Mouse (Mus musculus): ENCODE measurements around the gene Patl2. TPM values are rescaled to one million over a fixed set of nuclear protein-coding genes. Genes with fewer than 3 reads are reported as not detected.

The Patl2 gene
- polyA plus RNA-seq (2014; fragmentation: Illumina TruSeq; extraction: RNeasy Lipid Tissue Mini Kit (QIAGEN cat#74804); ENCODE audit: low read depth, low replicate concordance): 0.29 TPM

GRCm38 (mm10) chr2:122186106-122186505 lies at the start of gene Patl2, which contains the start of gene Terb2:
Patl2 (minus strand) TSS chr2:122186189.
Terb2 (plus strand) TSS chr2:122186272.

GRCm38 (mm10) chr2:122234611-122235288 lies 48.8 kb upstream of the Patl2 start, which contains the start of gene Sord:
Sord (plus strand) TSS chr2:122234749.

GRCm38 (mm10) chr2:122160680-122161079 lies 25.3 kb downstream of the Patl2 start, which contains the start of gene Trim69:
Trim69 (plus strand) TSS chr2:122160700.

GRCm38 (mm10) chr2:122147508-122148241 lies 38.3 kb downstream of the Patl2 start, which contains the start of gene B2m:
B2m (plus strand) TSS chr2:122147686.

GRCm38 (mm10) chr2:122117961-122118958 lies 67.7 kb downstream of the Patl2 start, which contains the start of gene Spg11:
Spg11 (minus strand) TSS chr2:122118386.

Other genes starting within 250 kb of the Patl2 start
- 111 TPM for gene Ctdspl2, start 230.2 kb downstream of the Patl2 start, polyA plus RNA-seq (2014; fragmentation: Illumina TruSeq; extraction: RNeasy Lipid Tissue Mini Kit (QIAGEN cat#74804); ENCODE audit: low read depth, low replicate concordance)
- 7.1 TPM for gene Mageb3, start 230.1 kb downstream of the Patl2 start, polyA plus RNA-seq (2014; fragmentation: Illumina TruSeq; extraction: RNeasy Lipid Tissue Mini Kit (QIAGEN cat#74804); ENCODE audit: low read depth, low replicate concordance)
- 41.6 TPM for gene Eif3j1, start 157.6 kb downstream of the Patl2 start, polyA plus RNA-seq (2014; fragmentation: Illumina TruSeq; extraction: RNeasy Lipid Tissue Mini Kit (QIAGEN cat#74804); ENCODE audit: low read depth, low replicate concordance)
- 5.5 TPM for gene Spg11, start 67.8 kb downstream of the Patl2 start, polyA plus RNA-seq (2014; fragmentation: Illumina TruSeq; extraction: RNeasy Lipid Tissue Mini Kit (QIAGEN cat#74804); ENCODE audit: low read depth, low replicate concordance)
- 233 TPM for gene B2m, start 38.5 kb downstream of the Patl2 start, polyA plus RNA-seq (2014; fragmentation: Illumina TruSeq; extraction: RNeasy Lipid Tissue Mini Kit (QIAGEN cat#74804); ENCODE audit: low read depth, low replicate concordance)
- gene Trim69, start 25.5 kb downstream of the Patl2 start, polyA plus RNA-seq (2014; fragmentation: Illumina TruSeq; extraction: RNeasy Lipid Tissue Mini Kit (QIAGEN cat#74804); ENCODE audit: low read depth, low replicate concordance): 202 TPM
- gene Terb2, start 83 bp upstream of the Patl2 start, polyA plus RNA-seq (2014; fragmentation: Illumina TruSeq; extraction: RNeasy Lipid Tissue Mini Kit (QIAGEN cat#74804); ENCODE audit: low read depth, low replicate concordance): 18.3 TPM
- 1,442 TPM for gene Sord, start 48.6 kb upstream of the Patl2 start, polyA plus RNA-seq (2014; fragmentation: Illumina TruSeq; extraction: RNeasy Lipid Tissue Mini Kit (QIAGEN cat#74804); ENCODE audit: low read depth, low replicate concordance)
- gene Duox2, start 112.3 kb upstream of the Patl2 start, polyA plus RNA-seq (2014; fragmentation: Illumina TruSeq; extraction: RNeasy Lipid Tissue Mini Kit (QIAGEN cat#74804); ENCODE audit: low read depth, low replicate concordance): not detected
- not detected for gene Duoxa2, start 112.7 kb upstream of the Patl2 start, polyA plus RNA-seq (2014; fragmentation: Illumina TruSeq; extraction: RNeasy Lipid Tissue Mini Kit (QIAGEN cat#74804); ENCODE audit: low read depth, low replicate concordance)
- gene Duoxa1, start 127.5 kb upstream of the Patl2 start, polyA plus RNA-seq (2014; fragmentation: Illumina TruSeq; extraction: RNeasy Lipid Tissue Mini Kit (QIAGEN cat#74804); ENCODE audit: low read depth, low replicate concordance): not detected
- gene Duox1, start 129.5 kb upstream of the Patl2 start, polyA plus RNA-seq (2014; fragmentation: Illumina TruSeq; extraction: RNeasy Lipid Tissue Mini Kit (QIAGEN cat#74804); ENCODE audit: low read depth, low replicate concordance): not detected
- gene Shf, start 183.0 kb upstream of the Patl2 start, polyA plus RNA-seq (2014; fragmentation: Illumina TruSeq; extraction: RNeasy Lipid Tissue Mini Kit (QIAGEN cat#74804); ENCODE audit: low read depth, low replicate concordance): 0.42 TPM
- gene Slc28a2, start 240.3 kb upstream of the Patl2 start, polyA plus RNA-seq (2014; fragmentation: Illumina TruSeq; extraction: RNeasy Lipid Tissue Mini Kit (QIAGEN cat#74804); ENCODE audit: low read depth, low replicate concordance): 0.90 TPM

Measured in testis, adult 10 weeks (tissue).